Mouse (Mus musculus) heart, embryonic 10.5 days (tissue): ENCODE data around the gene Gli2. TPM values are rescaled to one million over a fixed set of nuclear protein-coding genes. Genes with fewer than 3 reads are reported as not detected.

Source experiments
- DNase-seq: peaks from one replicate; pipeline ENCODE4 v3.0.0-alpha.2; 2017; ENCODE audit warnings: low spot score
- H3K27ac ChIP-seq: fragments of 300-500 bp; sonication (generic); 2 replicates; pipeline ENCODE4 v1.5.1; 2016; ENCODE audit warnings: mild to moderate bottlenecking
- H3K27me3 ChIP-seq: fragments of 300-500 bp; sonication (generic); 2 replicates; pipeline ENCODE4 v1.6.1; 2016; ENCODE audit warnings: mild to moderate bottlenecking; ENCODE audit not compliant: poor library complexity, insufficient read depth, severe bottlenecking
- H3K36me3 ChIP-seq: fragments of 300-500 bp; sonication (generic); 2 replicates; pipeline ENCODE4 v1.6.1; 2016; ENCODE audit warnings: mild to moderate bottlenecking, moderate library complexity
- H3K4me1 ChIP-seq: fragments of 300-500 bp; sonication (generic); 2 replicates; pipeline ENCODE4 v1.6.1; 2016; ENCODE audit warnings: mild to moderate bottlenecking
- H3K4me3 ChIP-seq: fragments of 300-500 bp; sonication (generic); 2 replicates; pipeline ENCODE4 v1.5.1; 2016; ENCODE audit warnings: mild to moderate bottlenecking, moderate library complexity
- H3K9me3 ChIP-seq: fragments of 300-500 bp; sonication (generic); 2 replicates; pipeline ENCODE4 v1.6.1; 2016; ENCODE audit warnings: mild to moderate bottlenecking, moderate library complexity
- WGBS: fragments of 180-500 bp; shearing (Covaris S2); methylation state at CpG from one replicate; pipeline ENCODE4 v1.1.7; 2016; 5-methylcytosine and 5-hydroxymethylcytosine counted together
- polyA plus RNA-seq: library from polyadenylated mRNA; unstranded; fragments of >200 nt; fragmentation: Nextera tagmentation; extraction: Ambion mirVana; gene quantifications from 2 replicates; pipeline ENCODE4 v1.2.1, GENCODE M21; 2016

Gene Gli2
- polyA plus RNA-seq, 1 experiment from 2014 or later, result 7.5 TPM

DNA sequence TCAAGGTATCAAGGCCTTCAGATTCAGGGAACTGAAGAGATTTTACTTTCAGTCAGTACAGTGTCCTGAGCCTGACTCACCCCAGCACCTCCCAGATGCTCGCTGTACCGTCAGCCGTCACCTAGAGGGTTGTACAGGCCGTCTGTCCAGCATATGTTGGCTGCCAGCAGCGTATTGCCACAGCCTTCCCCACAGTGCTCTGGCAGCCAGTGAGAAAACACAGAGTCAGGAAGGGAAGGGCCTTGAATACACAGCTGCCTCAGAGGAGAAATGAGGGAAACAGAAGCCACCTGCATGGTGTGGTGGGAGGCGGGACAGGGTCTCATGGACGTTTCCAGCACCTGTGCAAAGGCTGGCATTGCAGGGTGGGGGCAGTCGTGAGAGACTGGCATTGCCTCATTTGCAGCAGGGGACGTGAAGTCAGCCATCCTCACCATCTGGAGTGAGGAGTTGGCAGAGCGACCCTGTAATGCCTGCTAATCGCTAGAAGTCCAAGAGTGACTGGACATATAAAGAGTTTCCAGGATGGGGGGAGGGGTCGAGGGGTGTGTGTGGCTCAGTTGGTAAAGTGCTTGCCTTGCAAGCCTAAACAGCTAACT, 136.8 kb downstream of the Gli2 start:
- no peak overlapping the region for H3K4me3 ChIP-seq
- WGBS, result 46% methylated on average over 12 of the region's 12 CpGs
- H3K9me3 ChIP-seq, result no peaks in the 10 kb centered on the region
- 0 out of 2 replicates have a peak, but pooled peaks cover under 1% of the 10 kb centered on the region for H3K27me3 ChIP-seq
- no peak overlapping the region for H3K27ac ChIP-seq
- H3K4me1 ChIP-seq, result peaks cover 47% of the 10 kb centered on the region
- DNase-seq, result no peak
- H3K36me3 ChIP-seq, result no peaks in the 10 kb centered on the region

DNA sequence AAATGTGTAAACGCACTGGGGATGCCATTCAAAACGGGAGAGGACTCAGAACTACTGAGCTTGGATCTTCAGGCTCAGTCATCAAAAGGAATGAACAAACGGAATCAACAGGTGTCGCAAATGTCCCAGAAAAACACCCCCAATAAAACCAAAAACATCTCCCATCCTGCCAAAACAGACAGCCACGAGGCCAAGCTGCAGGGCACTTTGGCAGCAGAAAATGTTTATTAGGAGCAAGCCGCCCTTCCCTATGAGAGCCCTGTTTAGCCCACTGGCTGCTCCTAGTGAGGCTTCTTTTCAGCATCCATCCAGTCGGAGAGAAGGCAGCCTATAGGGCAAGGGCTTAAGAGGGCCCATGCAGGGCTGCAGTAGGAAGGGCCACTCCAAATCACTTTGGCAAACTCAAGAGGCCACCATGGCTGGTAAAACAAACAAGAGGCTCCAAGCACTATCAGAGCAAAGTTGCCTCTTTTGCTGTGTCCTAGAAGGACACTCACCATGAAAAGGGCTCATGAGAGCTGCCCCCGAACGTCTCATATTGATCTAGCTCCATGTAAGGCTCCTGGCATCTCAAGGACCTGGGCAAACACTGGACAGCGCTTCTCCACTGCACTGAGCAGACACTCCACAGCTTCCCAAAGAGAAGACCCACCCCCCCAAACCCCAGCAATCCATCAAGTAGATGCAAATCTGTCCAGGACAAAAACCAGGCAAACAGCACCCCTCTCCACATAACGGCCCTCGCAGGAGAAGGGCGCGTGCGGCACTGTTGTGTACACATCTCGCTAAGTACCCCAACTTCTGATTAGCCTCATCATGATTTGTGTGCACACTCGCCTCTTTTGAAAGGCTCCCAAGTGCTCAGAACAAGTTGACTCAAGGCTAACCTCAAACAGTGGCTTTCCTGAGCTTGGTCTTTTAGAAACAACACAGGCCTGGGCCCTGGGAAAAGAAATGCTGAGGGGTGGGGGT, 139.7 kb downstream of the Gli2 start:
- peaks cover 56% of the 10 kb centered on the region for H3K4me1 ChIP-seq
- WGBS, result 40% methylated on average over 17 of the region's 17 CpGs
- H3K4me3 ChIP-seq, result no peak overlapping the region
- no peaks in the 10 kb centered on the region for H3K9me3 ChIP-seq
- no peaks in the 10 kb centered on the region for H3K36me3 ChIP-seq
- 0 out of 2 replicates have a peak overlapping the region, but pooled peaks have one; percentile 36 for H3K27ac ChIP-seq
- no peak for DNase-seq
- 0 out of 2 replicates have a peak, but pooled peaks cover 3% of the 10 kb centered on the region for H3K27me3 ChIP-seq

DNA sequence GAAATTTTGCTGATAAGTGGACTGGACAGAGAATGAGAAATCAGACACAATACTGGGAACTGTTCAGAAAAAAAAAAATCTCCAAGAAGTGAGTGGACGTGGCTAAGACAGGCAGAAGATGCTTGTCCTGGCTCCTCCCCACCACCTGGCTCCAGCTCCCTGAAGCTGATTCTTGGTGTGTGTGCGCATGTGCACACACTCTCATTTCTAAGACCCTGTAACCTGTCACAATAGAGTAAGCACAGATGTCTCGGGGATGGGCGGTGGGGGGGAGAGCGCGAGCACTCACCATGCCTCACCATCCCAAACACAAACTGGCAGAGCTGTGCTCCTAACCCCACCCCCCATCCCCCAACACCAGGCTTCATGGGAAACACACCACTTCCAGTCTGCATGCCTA, 140.5 kb downstream of the Gli2 start:
- no peak for DNase-seq
- peaks cover 54% of the 10 kb centered on the region for H3K4me1 ChIP-seq
- H3K36me3 ChIP-seq, result no peaks in the 10 kb centered on the region

DNA sequence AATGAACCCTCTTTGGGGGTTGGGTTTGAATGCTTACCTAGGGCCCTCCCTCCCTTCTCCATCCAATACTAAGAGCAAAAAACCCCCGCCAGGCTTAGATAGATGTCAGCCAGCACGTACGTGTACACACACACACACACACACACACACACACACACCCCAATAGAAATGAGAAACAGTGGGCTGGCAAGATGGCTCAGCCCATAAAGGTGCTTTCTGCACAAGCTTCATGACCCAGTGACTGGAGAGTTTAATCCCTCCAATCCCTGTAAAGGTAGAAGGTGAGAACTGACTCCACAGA, 142.0 kb downstream of the Gli2 start:
- 56% methylated on average over 3 of the region's 3 CpGs for WGBS
- Histone ChIP-seq H3K4me1 (peaks cover 39% of the 10 kb centered on the region), H3K9me3 (no peaks in the 10 kb centered on the region), H3K4me3 (no peak overlapping the region), H3K27ac (0 out of 2 replicates have a peak overlapping the region, but pooled peaks have one; percentile 2), H3K36me3 (no peaks in the 10 kb centered on the region), H3K27me3 (0 out of 2 replicates have a peak, but pooled peaks cover 3% of the 10 kb centered on the region)
- no peak for DNase-seq

More for the DNA sequence above, 140.5 kb downstream of the Gli2 start:
- 47% methylated on average over 6 of the region's 6 CpGs for WGBS
- no peak overlapping the region for H3K4me3 ChIP-seq
- no peak overlapping the region for H3K27ac ChIP-seq
- H3K9me3 ChIP-seq, result no peaks in the 10 kb centered on the region
- H3K27me3 ChIP-seq, result 0 out of 2 replicates have a peak, but pooled peaks cover 3% of the 10 kb centered on the region

GRCm38 (mm10) chr1:118910693-118911426, 142.6 kb downstream of the Gli2 start:
- 0 out of 2 replicates have a peak overlapping the region, but pooled peaks have one; percentile 2 for H3K27ac ChIP-seq
- H3K27me3 ChIP-seq, result 0 out of 2 replicates have a peak, but pooled peaks cover 3% of the 10 kb centered on the region
- H3K4me3 ChIP-seq, result no peak overlapping the region
- peaks cover 36% of the 10 kb centered on the region for H3K4me1 ChIP-seq
- no peaks in the 10 kb centered on the region for H3K9me3 ChIP-seq
- no peaks in the 10 kb centered on the region for H3K36me3 ChIP-seq
- no peak for DNase-seq
- WGBS, result 46% methylated on average over 13 of the region's 13 CpGs

- H3K9me3 ChIP-seq, result no peaks in the 10 kb centered on the region
- H3K4me1 ChIP-seq, result peaks cover 41% of the 10 kb centered on the region
- WGBS, result 87% methylated on average over 3 of the region's 3 CpGs
- no peak overlapping the region for H3K4me3 ChIP-seq
- H3K36me3 ChIP-seq, result no peaks in the 10 kb centered on the region
- no peak overlapping the region for H3K27ac ChIP-seq
- DNase-seq, result no peak
- 0 out of 2 replicates have a peak, but pooled peaks cover 3% of the 10 kb centered on the region for H3K27me3 ChIP-seq
These were observed 144.4 kb downstream of the Gli2 start for GRCm38 (mm10) chr1:118909051-118909450.

- H3K9me3 ChIP-seq, result no peaks in the 10 kb centered on the region
- H3K27ac ChIP-seq, result no peak overlapping the region
- H3K4me1 ChIP-seq, result peaks cover 28% of the 10 kb centered on the region
- H3K4me3 ChIP-seq, result no peak overlapping the region
- no peaks in the 10 kb centered on the region for H3K36me3 ChIP-seq
- no peak for DNase-seq
- H3K27me3 ChIP-seq, result 0 out of 2 replicates have a peak, but pooled peaks cover 3% of the 10 kb centered on the region
- WGBS, result 83% methylated on average over 9 of the region's 9 CpGs
These were observed 145.8 kb downstream of the Gli2 start for GRCm38 (mm10) chr1:118907574-118907973.

- no peaks in the 10 kb centered on the region for H3K36me3 ChIP-seq
- H3K27me3 ChIP-seq, result no peaks in the 10 kb centered on the region
- H3K4me3 ChIP-seq, result no peak overlapping the region
- H3K27ac ChIP-seq, result no peak overlapping the region
- no peaks in the 10 kb centered on the region for H3K9me3 ChIP-seq
- DNase-seq, result no peak
- peaks cover 20% of the 10 kb centered on the region for H3K4me1 ChIP-seq
- WGBS, result 45% methylated on average over 5 of the region's 5 CpGs
These were observed 148.1 kb downstream of the Gli2 start for GRCm38 (mm10) chr1:118905319-118905718.

- no peak for DNase-seq
- WGBS, result 25% methylated on average over 9 of the region's 9 CpGs
These were observed 148.5 kb downstream of the Gli2 start for GRCm38 (mm10) chr1:118904909-118905308.

GRCm38 (mm10) chr1:118904431-118904830, 149.0 kb downstream of the Gli2 start:
- H3K4me3 ChIP-seq, result no peak overlapping the region
- no peak for DNase-seq
- no peaks in the 10 kb centered on the region for H3K9me3 ChIP-seq
- WGBS, result 64% methylated on average over 3 of the region's 3 CpGs
- H3K27me3 ChIP-seq, result no peaks in the 10 kb centered on the region
- H3K4me1 ChIP-seq, result peaks cover 20% of the 10 kb centered on the region
- H3K27ac ChIP-seq, result no peak overlapping the region
- H3K36me3 ChIP-seq, result no peaks in the 10 kb centered on the region

More at GRCm38 (mm10) chr1:118904909-118905308, 148.5 kb downstream of the Gli2 start:
- no peaks in the 10 kb centered on the region for H3K27me3 ChIP-seq
- no peaks in the 10 kb centered on the region for H3K9me3 ChIP-seq
- no peak overlapping the region for H3K4me3 ChIP-seq
- H3K4me1 ChIP-seq, result peaks cover 20% of the 10 kb centered on the region
- no peaks in the 10 kb centered on the region for H3K36me3 ChIP-seq
- H3K27ac ChIP-seq, result no peak overlapping the region

- H3K27ac ChIP-seq, result no peak overlapping the region
- no peaks in the 10 kb centered on the region for H3K9me3 ChIP-seq
- H3K4me3 ChIP-seq, result no peak overlapping the region
- 93% methylated on average over 3 of the region's 3 CpGs for WGBS
- DNase-seq, result no peak
- H3K4me1 ChIP-seq, result peaks cover 20% of the 10 kb centered on the region
- H3K27me3 ChIP-seq, result no peaks in the 10 kb centered on the region
- no peaks in the 10 kb centered on the region for H3K36me3 ChIP-seq
These were observed 149.7 kb downstream of the Gli2 start for GRCm38 (mm10) chr1:118903742-118904141.

GRCm38 (mm10) chr1:118901868-118902586, 151.4 kb downstream of the Gli2 start:
- WGBS, result 30% methylated on average over 8 of the region's 8 CpGs
- H3K4me1 ChIP-seq, result peaks cover 20% of the 10 kb centered on the region
- no peaks in the 10 kb centered on the region for H3K9me3 ChIP-seq
- no peak for DNase-seq
- H3K36me3 ChIP-seq, result no peaks in the 10 kb centered on the region
- peak overlapping the region; percentile 37; the same call in 1 of the 2 replicates for H3K27ac ChIP-seq
- H3K27me3 ChIP-seq, result no peaks in the 10 kb centered on the region
- no peak overlapping the region for H3K4me3 ChIP-seq
